Mouse (Mus musculus) small intestine, adult 2 months (tissue): Measurements from ENCODE around the gene Schip1. TPM values are rescaled to one million over a fixed set of nuclear protein-coding genes. Genes with fewer than 3 reads are reported as not detected.

Experiments
- H3K27ac ChIP-seq: fragments of 200-500 bp; 2 replicates; pipeline ENCODE4 v1.5.1; 2012; ENCODE audit warnings: low read depth, low read length, control low read depth, inconsistent platforms; ENCODE audit not compliant: insufficient read depth
- H3K27me3 ChIP-seq: fragments of 200-500 bp; 2 replicates; pipeline ENCODE4 v1.6.1; 2012; ENCODE audit warnings: mild to moderate bottlenecking, moderate library complexity, low read length, inconsistent platforms; ENCODE audit not compliant: control insufficient read depth, insufficient read depth
- H3K36me3 ChIP-seq: fragments of 200-500 bp; 2 replicates; pipeline ENCODE4 v1.6.1; 2012; ENCODE audit warnings: mild to moderate bottlenecking, low read length, control low read depth, inconsistent platforms; ENCODE audit not compliant: control insufficient read depth, insufficient read depth
- H3K4me1 ChIP-seq: fragments of 200-500 bp; 2 replicates; pipeline ENCODE4 v1.6.1; 2012; ENCODE audit warnings: low read length, inconsistent platforms, mixed read lengths; ENCODE audit not compliant: control insufficient read depth, insufficient read depth, insufficient read length
- H3K4me3 ChIP-seq: fragments of 200-500 bp; 2 replicates; pipeline ENCODE4 v1.5.1; 2012; ENCODE audit warnings: low read depth, mild to moderate bottlenecking, control low read depth, inconsistent platforms, low read length, moderate library complexity
- CTCF ChIP-seq: fragments of 200-500 bp; IDR thresholded peaks from 2 replicates; pipeline ENCODE4 v1.5.1; 2012; ENCODE audit warnings: low read depth, mild to moderate bottlenecking, control low read depth, inconsistent platforms, low read length, moderate library complexity, mixed read lengths; ENCODE audit not compliant: insufficient replicate concordance, insufficient read length; ENCODE audit errors: extremely low read depth
- POLR2A ChIP-seq: fragments of 200-500 bp; IDR thresholded peaks from 2 replicates; pipeline ENCODE4 v1.6.1; 2012; ENCODE audit warnings: low read depth, mild to moderate bottlenecking, control low read depth, inconsistent platforms, low read length, moderate library complexity
- WGBS: fragments of 180-500 bp; shearing (Covaris S2); methylation state at CpG from one replicate; pipeline ENCODE4 v1.1.7; 2018; 5-methylcytosine and 5-hydroxymethylcytosine counted together
- polyA plus RNA-seq: library from polyadenylated mRNA; depleted of rRNA; stranded (reverse); fragments of >200 nt; gene quantifications from 2 replicates; pipeline ENCODE4 v1.2.3, GENCODE M21; 2012

Schip1 gene
- polyA plus RNA-seq, 1 experiment = 5.0 TPM

- TF ChIP-seq POLR2A (no peak), CTCF (no peak)
- H3K27me3 ChIP-seq = no peaks in the 10 kb centered on the region
- 74% methylated on average over 6 of the region's 6 CpGs for WGBS
- no peaks in the 10 kb centered on the region for H3K4me1 ChIP-seq
- H3K4me3 ChIP-seq = no peak overlapping the region
- no peak overlapping the region for H3K27ac ChIP-seq
- no peaks in the 10 kb centered on the region for H3K36me3 ChIP-seq
Measured at GRCm38 (mm10) chr3:68624471-68624870, 559.9 kb downstream of the Schip1 start.

GRCm38 (mm10) chr3:68630261-68630660 lies 565.7 kb downstream of the Schip1 start:
- no peak overlapping the region for H3K4me3 ChIP-seq
- 82% methylated on average over 4 of the region's 4 CpGs for WGBS
- no peak overlapping the region for H3K27ac ChIP-seq
- H3K4me1 ChIP-seq = no peaks in the 10 kb centered on the region
- no peaks in the 10 kb centered on the region for H3K36me3 ChIP-seq
- H3K27me3 ChIP-seq = no peaks in the 10 kb centered on the region
- TF ChIP-seq CTCF = no peak
- no peak for TF ChIP-seq POLR2A

- Histone ChIP-seq H3K36me3 (no peaks in the 10 kb centered on the region), H3K27me3 (no peaks in the 10 kb centered on the region), H3K27ac (no peak overlapping the region), H3K4me3 (no peak overlapping the region), H3K4me1 (no peaks in the 10 kb centered on the region)
- WGBS = 78% methylated on average over 3 of the region's 3 CpGs
- TF ChIP-seq POLR2A = no peak
- no peak for TF ChIP-seq CTCF
Measured at GRCm38 (mm10) chr3:68630821-68631220, 566.2 kb downstream of the Schip1 start.

- H3K36me3 ChIP-seq = no peaks in the 10 kb centered on the region
- 64% methylated on average over 3 of the region's 3 CpGs for WGBS
Measured at GRCm38 (mm10) chr3:68632714-68633113, 568.1 kb downstream of the Schip1 start.

GRCm38 (mm10) chr3:68633577-68633976 lies 569.0 kb downstream of the Schip1 start:
- Histone ChIP-seq H3K4me3 (no peak overlapping the region), H3K4me1 (no peaks in the 10 kb centered on the region), H3K27me3 (no peaks in the 10 kb centered on the region), H3K27ac (no peak overlapping the region), H3K36me3 (no peaks in the 10 kb centered on the region)
- WGBS = 85% methylated on average over 4 of the region's 4 CpGs
- TF ChIP-seq POLR2A = no peak
- TF ChIP-seq CTCF = no peak

More at GRCm38 (mm10) chr3:68632714-68633113, 568.1 kb downstream of the Schip1 start:
- H3K27me3 ChIP-seq = no peaks in the 10 kb centered on the region
- H3K27ac ChIP-seq = no peak overlapping the region
- no peaks in the 10 kb centered on the region for H3K4me1 ChIP-seq
- TF ChIP-seq CTCF = no peak
- TF ChIP-seq POLR2A = no peak
- no peak overlapping the region for H3K4me3 ChIP-seq

DNA sequence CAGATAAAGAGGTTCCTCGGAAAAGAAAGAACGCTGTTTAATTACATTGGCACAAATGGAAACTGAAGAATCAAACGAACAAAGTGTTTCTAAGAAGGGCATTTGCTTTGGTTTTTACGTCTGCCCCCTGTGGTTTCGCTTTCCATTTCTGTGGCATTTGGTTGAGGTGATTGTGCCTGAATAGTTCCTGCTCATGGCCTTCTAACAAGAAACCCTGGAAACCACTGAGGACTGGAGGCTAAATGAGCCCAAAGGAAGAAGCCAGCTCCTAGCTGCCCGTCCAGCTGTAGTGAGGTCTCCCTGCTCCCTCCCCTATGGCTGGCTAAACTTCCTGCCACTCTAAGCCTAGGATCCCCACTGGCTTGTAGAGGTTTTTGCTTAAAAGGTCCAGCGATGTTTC lies 573.4 kb downstream of the Schip1 start:
- Histone ChIP-seq H3K4me1 (no peaks in the 10 kb centered on the region), H3K27me3 (no peaks in the 10 kb centered on the region), H3K27ac (no peak overlapping the region), H3K4me3 (no peak overlapping the region), H3K36me3 (no peaks in the 10 kb centered on the region)
- 36% methylated on average over 7 of the region's 7 CpGs for WGBS
- no peak for TF ChIP-seq CTCF

DNA sequence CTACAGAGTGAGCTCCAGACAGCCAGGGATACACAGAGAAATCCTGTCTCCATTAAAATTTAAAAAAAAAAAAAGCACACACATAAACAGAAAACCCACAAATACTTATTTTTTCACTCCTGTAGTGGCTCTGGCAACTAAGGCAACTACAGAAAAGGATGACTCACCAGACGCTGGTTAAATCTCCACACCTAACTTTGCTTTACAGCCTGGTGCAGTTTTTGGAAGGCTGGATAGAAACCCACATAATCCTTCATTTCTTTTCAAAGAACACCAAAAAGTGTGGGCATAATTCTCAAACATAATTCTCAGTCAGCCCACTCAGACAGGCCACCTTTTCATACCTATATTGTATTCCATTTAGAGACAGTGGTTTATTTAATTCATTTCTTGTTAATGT lies 574.1 kb downstream of the Schip1 start:
- Histone ChIP-seq H3K4me1 (no peaks in the 10 kb centered on the region), H3K36me3 (no peaks in the 10 kb centered on the region), H3K4me3 (no peak overlapping the region), H3K27me3 (no peaks in the 10 kb centered on the region), H3K27ac (no peak overlapping the region)
- TF ChIP-seq POLR2A (no peak), CTCF (no peak)
- 88% methylated on average over 1 of the region's 1 CpGs for WGBS

DNA sequence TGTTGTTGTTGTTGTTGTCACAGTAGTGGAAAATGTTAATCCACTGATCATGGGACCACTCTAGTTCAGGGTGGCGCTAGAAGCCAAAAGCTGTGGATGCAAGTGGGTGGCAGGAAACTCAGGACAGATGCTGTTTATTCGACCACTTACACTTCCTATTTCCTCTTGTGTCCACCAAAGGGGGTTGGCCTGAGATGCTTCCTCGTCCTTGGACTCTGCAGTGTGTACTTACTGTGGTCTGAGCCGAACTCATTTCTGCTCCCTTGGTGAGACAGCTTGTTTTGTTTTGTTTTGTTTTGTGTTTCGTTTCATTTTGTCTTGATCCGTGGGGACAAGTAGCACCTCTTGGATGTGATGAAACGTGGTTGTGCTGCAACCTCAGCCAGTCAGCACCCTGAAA lies 578.3 kb downstream of the Schip1 start:
- Histone ChIP-seq H3K4me1 (no peaks in the 10 kb centered on the region), H3K36me3 (no peaks in the 10 kb centered on the region), H3K27me3 (no peaks in the 10 kb centered on the region), H3K4me3 (no peak overlapping the region), H3K27ac (no peak overlapping the region)
- WGBS = 76% methylated on average over 7 of the region's 7 CpGs
- TF ChIP-seq CTCF = no peak
- TF ChIP-seq POLR2A = no peak
